10 mouse cellular contexts compared by ENCODE assay signal in genomic region chr16:23127311-23127672, GRCm38 (mm10). TPM values are rescaled to one million over a fixed set of nuclear protein-coding genes. Genes with fewer than 3 reads are reported as not detected.
DNase-seq lines count a peak whose midpoint lies in the region; ATAC-seq and TF ChIP-seq lines count a peak whose summit lies in the region.
"Had no signal": no experiment of that assay in that cellular context is flagged by ENCODE, and none has a peak within 500 bp of the region (broad histone marks: within the 10 kb centered on the region; RNA-seq: fewer than 3 reads in every experiment).

No protein-coding gene starts in this region.

- H3K27me3 ChIP-seq in kidney, embryonic 15.5 days = no peaks in the 10 kb centered on the region
- no peaks in the 10 kb centered on the region for H3K27me3 ChIP-seq in hindbrain, embryonic 14.5 days (ENCODE audit: control insufficient read depth, insufficient read depth, low read length)
- H3K27me3 ChIP-seq in midbrain, embryonic 13.5 days = no peaks in the 10 kb centered on the region
- H3K27me3 ChIP-seq: Patski had no signal

- H3K9me3 ChIP-seq in kidney, embryonic 15.5 days (replicated peaks) = no peaks in the 10 kb centered on the region
- no peaks in the 10 kb centered on the region for H3K9me3 ChIP-seq in hindbrain, embryonic 14.5 days (ENCODE audit: control insufficient read depth, low read length)
- H3K9me3 ChIP-seq in midbrain, embryonic 13.5 days = no peaks in the 10 kb centered on the region

- peaks cover 23% of the 10 kb centered on the region for H3K36me3 ChIP-seq in kidney, embryonic 15.5 days
- peaks cover 7% of the 10 kb centered on the region; the same call in 1 of the 2 replicates for H3K36me3 ChIP-seq in hindbrain, embryonic 14.5 days (replicated peaks; ENCODE audit: control insufficient read depth, insufficient read depth)
- peaks cover 18% of the 10 kb centered on the region for H3K36me3 ChIP-seq in midbrain, embryonic 13.5 days

- peaks cover 15% of the 10 kb centered on the region for H3K4me1 ChIP-seq in kidney, embryonic 15.5 days
- peaks cover 3% of the 10 kb centered on the region; the same call in 1 of the 2 replicates for H3K4me1 ChIP-seq in cortical plate, adult 2 months (ENCODE audit: control insufficient read depth, insufficient read depth, low read length)
- peaks cover 16% of the 10 kb centered on the region for H3K4me1 ChIP-seq in hindbrain, embryonic 14.5 days (replicated peaks; ENCODE audit: control insufficient read depth, insufficient read depth, low read length)
- peaks cover 28% of the 10 kb centered on the region for H3K4me1 ChIP-seq in midbrain, embryonic 13.5 days (replicated peaks)

- H3K4me2 ChIP-seq in kidney, embryonic 15.5 days = peak overlapping the region; percentile 75
- peak overlapping the region; percentile 93 for H3K4me2 ChIP-seq in hindbrain, embryonic 14.5 days (replicated peaks)
- peak overlapping the region; percentile 89 for H3K4me2 ChIP-seq in midbrain, embryonic 13.5 days (replicated peaks)

- H3K4me3 ChIP-seq in kidney, embryonic 15.5 days (replicated peaks) = peak overlapping the region; percentile 78
- peak overlapping the region; percentile 70 for H3K4me3 ChIP-seq in cortical plate, adult 2 months (ENCODE audit: insufficient read depth, low read length)
- H3K4me3 ChIP-seq in hindbrain, embryonic 14.5 days (replicated peaks; ENCODE audit: low read length) = peak overlapping the region; percentile 87
- peak overlapping the region; percentile 76 for H3K4me3 ChIP-seq in midbrain, embryonic 13.5 days (replicated peaks)

- no peak for TF ChIP-seq CTCF in cortical plate, adult 2 months (IDR thresholded peaks at IDR 0.05; ENCODE audit: extremely low read depth, insufficient read depth, low read length)

- no peak for DNase-seq in kidney, postnatal 36 days
- no peak for DNase-seq in hindbrain, embryonic 14.5 days (ENCODE audit: low spot score)
- no peak for DNase-seq in layer of hippocampus, postnatal 10 days (ENCODE audit: low spot score in 2 of 2)
- DNase-seq in left cerebral cortex, postnatal 10 days (ENCODE audit: extremely low spot score in 1 of 2, low spot score in 2 of 2) = no peak
- no peak for DNase-seq in spleen, postnatal 4 days (ENCODE audit: low spot score in 2 of 2)

- intact Hi-C loops in left cerebral cortex, postnatal 10 days (cut with DNase I) = loop anchor here (5.0 kb wide), 1 partner anchor 35 kb away; no protein-coding TSS in a partner anchor

- under 1% methylated on average over 4 of the region's 4 CpGs for WGBS in kidney, embryonic 15.5 days
- WGBS in hindbrain, embryonic 14.5 days = 2% methylated on average over 4 of the region's 4 CpGs
- 0% methylated on average over 4 of the region's 4 CpGs for WGBS in midbrain, embryonic 13.5 days

- peak overlapping the region; percentile 86 for H3K9ac ChIP-seq in kidney, embryonic 15.5 days
- H3K9ac ChIP-seq in hindbrain, embryonic 14.5 days = peak overlapping the region; percentile 94
- H3K9ac ChIP-seq in midbrain, embryonic 13.5 days (replicated peaks) = peak overlapping the region; percentile 93

- TF ChIP-seq POLR2A in cortical plate, adult 2 months (IDR thresholded peaks at IDR 0.05; ENCODE audit: extremely low read depth, insufficient read depth, low read length) = no peak

- H3K27ac ChIP-seq in kidney, embryonic 15.5 days = peak overlapping the region; percentile 99
- no peak overlapping the region for H3K27ac ChIP-seq in cortical plate, adult 2 months (ENCODE audit: insufficient read depth, low read length)
- peak overlapping the region; percentile 98 for H3K27ac ChIP-seq in hindbrain, embryonic 14.5 days
- peak overlapping the region; percentile 98 for H3K27ac ChIP-seq in midbrain, embryonic 13.5 days

- no peak for ATAC-seq in kidney, embryonic 15.5 days (replicated peaks; ENCODE audit: low FRiP score)
- ATAC-seq in hindbrain, embryonic 14.5 days (ENCODE audit: low FRiP score) = no peak
- no peak for ATAC-seq in midbrain, embryonic 13.5 days

RNA-seq across cellular contexts. Expression of gene Rfc4, which starts 0.2 kb away (rescaled TPM):
- polyA plus RNA-seq in kidney, embryonic 15.5 days (2015; fragmentation: Nextera tagmentation; extraction: Ambion mirVana) = 125 and 132 TPM in 2 replicates
- 1.1 and 1.3 TPM in 2 replicates for polyA plus RNA-seq in cortical plate, adult 2 months (2012; rRNA removed)
- polyA plus RNA-seq in hindbrain, embryonic 14.5 days (2014; fragmentation: Nextera tagmentation; extraction: Ambion mirVana) = 41.3 and 43.1 TPM in 2 replicates
- 76.2 and 78.4 TPM in 2 replicates for polyA plus RNA-seq in midbrain, embryonic 13.5 days (2015; fragmentation: Nextera tagmentation; extraction: Ambion mirVana)
- total RNA-seq in layer of hippocampus, postnatal 10 days (2021) = 1 to 10 TPM; 5.6 to 7.1 TPM
- 1 to 10 TPM; 5.9 to 8.4 TPM for total RNA-seq in left cerebral cortex, postnatal 10 days (2021)

RNA-seq across cellular contexts. Expression of gene Adipoq, which starts 19.0 kb away (rescaled TPM):
- polyA plus RNA-seq in kidney, embryonic 15.5 days (2015; fragmentation: Nextera tagmentation; extraction: Ambion mirVana) = not detected in 2 replicates
- polyA plus RNA-seq in cortical plate, adult 2 months (2012; rRNA removed) = 0.15 TPM in 1 of 2 replicates, not detected in the other
- not detected in 2 replicates for polyA plus RNA-seq in hindbrain, embryonic 14.5 days (2014; fragmentation: Nextera tagmentation; extraction: Ambion mirVana)
- 0.12 TPM in 1 of 2 replicates, not detected in the other for polyA plus RNA-seq in midbrain, embryonic 13.5 days (2015; fragmentation: Nextera tagmentation; extraction: Ambion mirVana)
- total RNA-seq in layer of hippocampus, postnatal 10 days (2021) = not detected
- not detected for total RNA-seq in left cerebral cortex, postnatal 10 days (2021)
- total RNA-seq: hematopoietic stem cell, adult 5-6 weeks had no signal
- polyA plus RNA-seq: Patski had no signal

RNA-seq across cellular contexts. Expression of gene Eif4a2, which starts 20.0 kb away (rescaled TPM):
- polyA plus RNA-seq in kidney, embryonic 15.5 days (2015; fragmentation: Nextera tagmentation; extraction: Ambion mirVana) = 217 and 225 TPM in 2 replicates
- 673 and 704 TPM in 2 replicates for polyA plus RNA-seq in cortical plate, adult 2 months (2012; rRNA removed)
- 352 and 389 TPM in 2 replicates for polyA plus RNA-seq in hindbrain, embryonic 14.5 days (2014; fragmentation: Nextera tagmentation; extraction: Ambion mirVana)
- polyA plus RNA-seq in midbrain, embryonic 13.5 days (2015; fragmentation: Nextera tagmentation; extraction: Ambion mirVana) = 281 and 302 TPM in 2 replicates
- 100 to 1,000 TPM; 701 to 766 TPM for total RNA-seq in layer of hippocampus, postnatal 10 days (2021)
- 100 to 1,000 TPM; 767 to 770 TPM for total RNA-seq in left cerebral cortex, postnatal 10 days (2021)

Comparison
In these comparisons a context has a peak if more than half of its experiments do, and no peak if none do; other contexts are left out.
1. RNA of gene Rfc4, which starts 0.2 kb away (polyA plus RNA-seq): 125 to 132 TPM in kidney, embryonic 15.5 days, 76.2 to 78.4 TPM in midbrain, embryonic 13.5 days and 41.3 to 43.1 TPM in hindbrain, embryonic 14.5 days; 1.1 to 1.3 TPM in cortical plate, adult 2 months; every median in the first group is over 10 times any median in the second.
2. Peak in every context shown above with its lines, with median percentiles within 50 percentile points of each other: H3K4me2 ChIP-seq, H3K4me3 ChIP-seq and H3K9ac ChIP-seq.